Mouse (Mus musculus): ENCODE results near the gene Ccdc50.

The Ccdc50 gene

DNA sequence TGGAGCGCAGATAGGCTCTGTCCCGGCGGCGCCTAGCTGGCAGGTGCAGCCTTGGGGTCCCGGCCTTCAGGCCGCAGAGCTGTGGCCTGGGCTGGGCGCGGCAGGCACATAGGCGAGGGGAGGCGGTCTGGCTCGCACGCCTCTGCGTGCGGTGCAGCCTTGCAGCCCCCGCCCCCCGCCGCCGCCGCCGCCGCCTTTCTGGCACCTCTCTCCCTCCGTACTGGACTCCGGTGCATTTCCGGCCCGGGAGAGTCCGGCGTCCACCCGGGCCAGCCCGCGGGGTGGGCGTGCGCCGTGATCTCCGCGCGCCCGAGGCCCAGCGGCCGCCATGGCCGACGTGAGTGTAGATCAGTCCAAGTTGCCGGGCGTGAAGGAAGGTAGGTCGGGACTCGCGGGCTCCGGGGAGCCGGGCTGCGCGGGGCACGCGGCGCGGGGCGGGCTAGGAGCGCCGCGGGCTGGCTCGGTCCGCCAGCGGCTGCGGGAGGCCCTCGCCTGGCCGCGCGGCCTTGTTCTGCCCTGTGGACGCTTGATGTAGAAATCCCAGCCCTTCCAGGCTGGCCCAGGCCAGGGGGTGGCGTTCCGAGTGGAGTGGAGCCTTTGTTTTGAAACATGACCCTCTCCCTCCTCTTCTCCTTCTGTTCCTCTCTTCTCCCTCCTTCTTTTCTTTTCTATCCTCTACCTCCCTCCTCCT, at the start of gene Ccdc50:
TSS of gene Ccdc50 (plus strand) at position 109 of the 691 bp plus-strand sequence.
- TF ChIP-seq GATA4 (IDR thresholded peaks at IDR 0.05; ENCODE audit: insufficient replicate concordance, low read length): no peak

DNA sequence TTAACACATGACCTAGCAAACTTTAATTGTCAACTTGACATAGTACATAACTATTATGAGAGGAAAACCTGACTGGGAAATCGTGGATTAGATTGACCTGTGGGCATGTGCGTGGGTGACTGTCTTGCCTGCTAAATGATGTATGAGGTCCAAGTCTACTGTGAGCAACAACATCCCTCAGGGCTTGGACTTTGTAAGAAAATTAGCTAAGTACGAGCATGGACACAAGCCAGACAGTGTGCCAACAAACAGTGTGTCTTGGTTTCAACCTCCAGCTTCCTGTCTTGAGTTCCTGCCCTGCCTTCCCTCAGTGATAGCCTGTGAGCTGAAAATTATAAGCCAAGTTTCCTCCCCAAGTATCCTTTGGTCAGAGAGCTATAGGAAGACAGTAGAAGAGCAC, 41.1 kb upstream of the Ccdc50 start:
- no peak for TF ChIP-seq GATA4 (IDR thresholded peaks at IDR 0.05; ENCODE audit: insufficient replicate concordance, low read length)

DNA sequence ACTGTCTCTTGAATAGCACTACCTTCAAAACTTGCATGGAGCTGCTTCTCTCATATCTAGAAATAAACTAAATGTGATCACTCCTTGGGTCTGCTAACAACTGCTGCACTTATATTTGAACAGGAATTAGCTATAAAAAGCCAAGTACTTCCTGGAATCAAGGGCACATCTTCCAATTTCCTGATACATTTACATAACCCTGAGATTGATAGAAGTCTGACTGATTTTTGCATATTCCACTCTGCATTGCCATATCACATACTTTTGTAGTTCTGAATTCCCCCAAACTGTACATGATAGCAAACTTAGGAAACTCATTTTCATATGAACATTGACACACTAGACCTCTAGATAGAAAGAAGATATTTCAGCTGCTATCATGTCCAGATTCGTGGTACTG, 40.3 kb upstream of the Ccdc50 start:
- TF ChIP-seq GATA4 (IDR thresholded peaks at IDR 0.05; ENCODE audit: insufficient replicate concordance, low read length): no peak

DNA sequence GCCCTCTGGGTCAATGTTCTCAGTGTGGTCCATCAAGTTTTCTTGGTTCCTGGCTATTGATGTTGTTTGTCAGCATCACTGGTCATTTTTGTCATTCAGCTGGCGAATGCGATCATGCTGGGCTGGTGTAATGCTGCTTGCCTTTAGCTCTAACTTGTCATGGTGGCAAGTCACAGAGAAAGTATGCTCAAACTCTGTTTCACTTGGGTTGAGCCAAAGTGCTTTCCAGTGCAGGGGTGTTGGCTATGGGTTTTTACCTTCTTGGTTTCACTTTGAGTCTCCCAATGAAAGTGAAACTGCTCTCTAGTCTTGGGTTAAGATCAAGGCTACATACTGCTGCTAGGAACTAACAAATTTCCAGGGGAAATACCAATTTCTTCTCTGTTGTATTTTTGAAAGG, 39.4 kb upstream of the Ccdc50 start:
- TF ChIP-seq GATA4 (IDR thresholded peaks at IDR 0.05; ENCODE audit: insufficient replicate concordance, low read length): no peak

DNA sequence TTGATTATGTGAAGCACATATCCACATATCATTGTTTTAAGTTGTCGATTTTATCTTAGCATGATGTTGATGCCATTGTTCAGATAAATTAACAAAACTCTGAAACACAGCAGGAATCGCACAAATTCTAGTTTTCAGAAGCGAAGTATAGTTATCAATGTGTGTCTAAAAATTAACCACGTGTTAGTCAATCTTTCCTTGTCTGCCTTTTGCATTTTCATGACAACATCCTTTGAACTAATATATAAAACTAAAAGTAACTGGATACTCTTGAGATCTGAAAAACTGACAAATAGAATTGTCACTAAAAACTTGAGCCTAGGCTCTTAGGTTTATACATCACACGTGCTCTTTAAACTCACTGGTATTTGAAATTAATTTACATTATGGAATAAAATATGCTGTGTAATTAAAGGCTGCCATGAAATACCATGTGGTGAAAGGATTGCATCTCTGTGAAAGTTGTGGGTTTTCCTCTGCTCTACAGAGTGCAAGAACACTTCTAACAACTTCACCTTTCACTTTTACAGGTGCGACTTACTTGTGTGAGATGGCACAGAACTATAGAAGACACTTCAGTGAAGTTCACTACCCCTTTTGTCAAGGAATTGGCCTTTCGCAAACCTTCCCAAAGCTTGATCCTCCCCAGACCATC, 38.7 kb upstream of the Ccdc50 start:
- no peak for TF ChIP-seq GATA4 (IDR thresholded peaks at IDR 0.05; ENCODE audit: insufficient replicate concordance, low read length)

DNA sequence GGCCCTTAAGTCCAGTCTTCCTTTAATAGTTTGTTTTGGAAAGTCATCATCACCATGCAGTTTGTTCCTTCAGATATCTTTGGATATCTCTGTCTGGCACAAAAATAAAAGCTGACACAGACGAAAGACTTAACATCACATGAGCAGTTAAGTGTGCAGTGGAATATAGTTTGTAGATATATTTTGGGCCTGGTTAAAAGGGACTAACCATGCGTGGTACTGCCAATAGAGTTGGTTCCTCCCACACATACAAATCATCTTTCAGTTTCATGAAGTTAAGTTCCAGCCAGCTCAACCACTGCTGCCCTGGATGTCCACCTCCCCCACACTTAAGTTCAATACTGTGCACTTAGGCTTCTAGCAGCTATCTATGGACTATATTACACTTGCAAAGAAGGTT, 34.2 kb upstream of the Ccdc50 start:
- TF ChIP-seq GATA4 (IDR thresholded peaks at IDR 0.05; ENCODE audit: insufficient replicate concordance, low read length): no peak

DNA sequence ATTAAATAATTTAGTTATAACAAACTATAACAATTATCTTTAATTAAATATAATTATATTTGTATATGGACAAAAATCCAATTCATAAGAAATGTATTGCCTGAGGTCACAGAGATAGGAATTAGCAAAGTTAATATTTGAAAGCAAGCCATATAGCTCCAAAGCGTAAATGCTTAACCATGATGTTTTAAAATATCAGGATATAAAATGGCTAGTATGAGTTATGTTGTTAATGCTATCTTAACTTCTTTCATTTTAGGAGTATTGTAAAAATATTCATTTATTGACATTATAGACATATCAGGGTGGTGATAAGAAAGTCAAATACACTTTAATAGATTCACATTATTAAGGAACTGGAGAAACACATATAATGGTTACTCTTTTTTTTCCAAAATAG, 28.6 kb upstream of the Ccdc50 start:
- TF ChIP-seq GATA4 (IDR thresholded peaks at IDR 0.05; ENCODE audit: insufficient replicate concordance, low read length): no peak

DNA sequence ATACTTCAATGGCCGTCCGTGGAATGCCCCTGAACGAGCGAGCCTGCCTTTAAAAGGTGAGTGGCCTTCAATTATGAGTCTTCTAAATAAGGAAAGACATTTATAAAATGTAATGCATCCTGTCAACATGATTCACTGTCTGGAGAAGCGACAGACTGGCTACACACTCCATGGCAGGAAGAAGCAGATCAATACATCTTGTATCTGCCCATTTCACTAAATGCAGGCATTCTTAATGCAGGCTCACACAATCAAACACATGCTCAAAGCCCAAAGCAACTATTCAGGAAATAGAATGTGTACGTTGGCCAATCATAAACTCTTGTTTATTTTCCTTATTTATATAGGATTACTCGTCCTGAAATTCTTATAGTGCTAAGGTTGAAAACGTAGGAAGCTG, 18.5 kb upstream of the Ccdc50 start, which contains the start of gene Uts2b:
TSS of gene Uts2b (minus strand) at position 49 of the 400 bp plus-strand sequence.
- TF ChIP-seq GATA4 (IDR thresholded peaks at IDR 0.05; ENCODE audit: insufficient replicate concordance, low read length): no peak

DNA sequence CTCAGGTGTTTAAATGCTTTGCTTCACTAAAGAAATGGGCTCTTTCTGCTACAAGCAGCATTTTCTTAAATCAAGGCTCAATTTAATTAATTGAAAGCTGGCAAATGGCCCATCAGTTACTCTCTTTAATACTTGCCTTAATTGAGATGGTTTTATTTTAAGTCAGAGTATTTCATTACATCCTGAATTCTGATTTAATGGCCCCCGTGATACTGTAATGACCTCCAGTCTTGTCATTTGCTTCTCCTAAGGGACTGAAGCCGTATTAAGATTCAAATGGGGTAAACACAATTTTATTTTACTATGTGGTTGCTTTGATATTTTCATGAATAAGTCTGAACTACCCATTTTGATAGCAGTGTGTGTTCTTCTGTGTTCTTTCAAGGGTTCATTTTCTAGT, 18.0 kb upstream of the Ccdc50 start:
- no peak for TF ChIP-seq GATA4 (IDR thresholded peaks at IDR 0.05; ENCODE audit: insufficient replicate concordance, low read length)

DNA sequence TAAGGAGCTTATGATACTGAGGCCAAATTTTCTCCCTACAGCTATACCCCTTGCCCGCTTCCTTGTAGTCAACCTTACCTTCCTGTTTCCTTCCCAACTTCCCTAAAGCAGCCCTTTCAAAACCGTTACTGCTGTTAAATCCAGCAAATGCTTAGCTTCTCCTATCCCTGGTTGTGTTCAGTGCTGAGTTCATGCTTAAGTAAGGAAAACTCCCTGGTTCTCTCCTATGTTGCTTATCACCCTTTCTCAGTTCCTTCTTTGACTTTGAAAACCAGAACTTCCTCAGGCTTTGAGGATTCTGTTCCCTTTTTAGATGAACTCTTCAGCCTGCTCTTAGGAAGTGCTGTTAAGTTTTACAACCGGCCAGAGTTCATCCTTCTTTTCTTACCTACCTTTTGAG, 14.5 kb upstream of the Ccdc50 start:
- no peak for TF ChIP-seq GATA4 (IDR thresholded peaks at IDR 0.05; ENCODE audit: insufficient replicate concordance, low read length)

DNA sequence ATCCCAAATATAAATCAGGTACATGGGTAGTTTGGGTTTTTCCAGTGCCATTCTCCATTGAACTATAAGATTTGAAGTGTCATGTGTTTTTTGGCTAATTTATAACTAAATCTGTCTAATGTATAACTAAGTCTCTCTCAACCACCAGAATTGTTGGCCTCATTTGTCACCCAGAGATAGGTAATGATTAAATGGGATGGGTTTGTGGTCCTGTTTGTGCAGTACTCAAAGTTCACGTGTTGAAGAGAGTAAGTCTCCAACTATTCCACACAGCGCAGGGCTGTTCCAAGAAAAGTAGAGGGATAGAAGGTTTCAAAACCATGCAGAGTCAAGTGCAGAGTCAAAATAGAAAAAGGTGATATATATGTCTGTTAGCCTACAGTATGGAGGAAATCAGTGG, 13.4 kb upstream of the Ccdc50 start:
- no peak for TF ChIP-seq GATA4 (IDR thresholded peaks at IDR 0.05; ENCODE audit: insufficient replicate concordance, low read length)

DNA sequence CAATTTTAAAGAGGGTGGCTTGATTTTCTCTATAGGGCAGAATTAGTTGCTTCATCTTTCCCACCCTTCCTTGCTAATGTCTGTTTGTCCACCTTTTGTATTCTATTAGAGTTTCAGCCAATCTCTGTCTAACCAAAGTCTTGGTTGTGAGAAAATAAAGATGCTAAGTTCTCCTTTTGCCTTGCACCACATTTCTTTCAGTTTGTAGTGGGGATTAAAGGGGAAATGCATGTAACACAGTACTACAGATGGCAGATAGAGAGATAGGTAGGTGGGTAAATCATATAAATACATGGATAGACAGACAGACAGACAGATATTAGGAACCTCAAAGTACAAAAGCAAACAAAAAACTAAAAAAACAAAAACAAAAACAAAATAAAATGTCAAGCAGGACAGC, 12.1 kb upstream of the Ccdc50 start:
- no peak for TF ChIP-seq GATA4 (IDR thresholded peaks at IDR 0.05; ENCODE audit: insufficient replicate concordance, low read length)

DNA sequence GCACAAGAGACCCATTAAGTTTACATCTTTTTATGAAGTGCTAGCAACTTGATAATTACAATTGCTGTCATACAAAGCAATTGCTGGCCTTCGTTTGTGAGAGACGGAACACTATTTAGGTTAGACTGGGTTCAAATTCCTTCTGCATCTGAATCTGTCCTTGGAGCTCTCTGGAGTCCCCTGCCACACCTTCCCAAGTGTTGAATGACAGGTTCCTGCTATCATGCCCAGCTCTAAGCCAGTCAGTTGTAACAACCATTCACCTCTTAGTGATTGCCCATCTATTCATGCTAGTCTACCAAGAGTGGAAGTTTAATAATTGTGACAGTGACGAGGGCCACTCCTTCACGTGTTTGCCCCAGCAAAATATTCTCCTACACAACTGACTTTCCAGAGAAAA, 6.5 kb upstream of the Ccdc50 start:
- TF ChIP-seq GATA4 (IDR thresholded peaks at IDR 0.05; ENCODE audit: insufficient replicate concordance, low read length): no peak

DNA sequence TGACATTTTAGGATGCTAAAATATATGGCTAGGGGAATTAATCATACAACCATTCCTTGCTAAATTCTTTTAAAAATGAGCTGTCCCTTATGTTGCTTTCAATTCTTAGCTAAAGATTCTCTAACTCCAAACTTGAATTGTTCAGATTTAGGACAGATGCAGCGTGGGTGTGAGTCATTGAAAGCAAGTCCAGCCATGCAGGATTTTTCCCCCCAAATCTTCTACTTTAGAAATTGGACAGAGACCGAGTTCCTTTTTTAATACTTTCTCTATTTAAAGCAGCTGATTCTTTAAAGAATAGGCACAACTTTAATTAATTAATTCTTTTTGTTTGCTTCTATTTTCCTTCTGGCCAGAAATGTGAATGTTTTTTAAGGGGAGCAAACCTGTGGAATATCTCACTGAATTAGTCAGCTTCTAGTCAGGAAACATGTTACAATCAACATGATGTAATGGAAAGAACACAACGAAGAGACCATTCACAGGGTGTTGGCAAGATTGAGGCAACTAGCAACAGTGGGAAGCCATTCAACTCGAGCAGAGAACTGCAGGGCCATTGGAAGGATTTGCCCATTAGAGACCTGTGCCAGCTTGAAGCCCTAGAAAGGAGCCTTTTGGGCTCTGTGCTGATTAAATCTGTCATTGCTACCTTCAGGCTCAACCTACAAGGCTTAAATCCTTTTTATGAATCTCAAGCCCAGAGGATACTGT, 3.6 kb upstream of the Ccdc50 start:
- no peak for TF ChIP-seq GATA4 (IDR thresholded peaks at IDR 0.05; ENCODE audit: insufficient replicate concordance, low read length)

DNA sequence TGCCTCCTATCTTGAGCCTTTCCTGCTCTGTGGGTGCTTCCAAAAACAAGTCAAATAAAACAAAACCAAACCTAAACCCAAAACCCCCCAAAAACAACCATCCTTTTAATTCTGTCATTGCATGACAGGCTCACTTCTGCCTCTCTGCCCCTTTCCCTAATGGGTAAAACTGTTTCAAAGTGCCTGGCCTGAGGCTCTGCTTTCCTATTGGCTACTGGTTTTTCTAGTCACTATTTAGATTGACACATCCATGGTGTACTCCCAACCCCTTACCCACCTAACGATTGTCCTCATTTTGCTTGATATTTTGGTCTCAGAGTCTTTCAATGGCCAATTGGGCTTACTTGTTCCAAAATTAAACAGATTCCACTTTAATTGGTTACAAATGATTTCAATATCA, 3.0 kb upstream of the Ccdc50 start:
- no peak for TF ChIP-seq GATA4 (IDR thresholded peaks at IDR 0.05; ENCODE audit: insufficient replicate concordance, low read length)

DNA sequence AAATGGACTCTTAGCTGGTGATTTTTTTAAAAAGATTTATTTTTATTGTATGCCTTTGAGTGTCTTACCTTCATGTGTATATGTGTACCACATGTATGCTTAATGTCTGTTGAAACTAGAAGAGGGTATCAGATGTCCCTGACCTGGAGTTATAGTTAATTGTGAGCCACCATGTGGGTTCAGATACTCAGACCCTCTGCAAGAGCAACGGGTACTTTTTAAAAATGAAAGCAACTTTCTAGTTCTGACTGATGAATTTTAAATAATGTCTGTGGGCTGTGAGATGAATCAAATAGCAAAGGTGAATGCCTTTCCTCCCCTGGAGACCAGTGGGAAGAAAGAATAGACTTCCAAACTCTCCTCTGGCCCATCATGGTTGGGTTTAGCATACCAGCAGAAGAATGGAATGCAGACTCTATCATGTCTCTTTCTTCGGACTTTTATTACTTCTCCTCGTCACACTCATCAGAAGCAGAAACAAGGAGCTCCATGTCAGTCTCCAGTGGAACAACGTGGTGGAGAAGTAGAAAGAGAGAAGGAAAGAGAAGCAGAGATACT, 1.7 kb upstream of the Ccdc50 start:
- no peak for TF ChIP-seq GATA4 (IDR thresholded peaks at IDR 0.05; ENCODE audit: insufficient replicate concordance, low read length)

Data from liver, adult (tissue).